Comparison of ENCODE assay signal across 8 mouse cellular contexts in the genomic region with DNA sequence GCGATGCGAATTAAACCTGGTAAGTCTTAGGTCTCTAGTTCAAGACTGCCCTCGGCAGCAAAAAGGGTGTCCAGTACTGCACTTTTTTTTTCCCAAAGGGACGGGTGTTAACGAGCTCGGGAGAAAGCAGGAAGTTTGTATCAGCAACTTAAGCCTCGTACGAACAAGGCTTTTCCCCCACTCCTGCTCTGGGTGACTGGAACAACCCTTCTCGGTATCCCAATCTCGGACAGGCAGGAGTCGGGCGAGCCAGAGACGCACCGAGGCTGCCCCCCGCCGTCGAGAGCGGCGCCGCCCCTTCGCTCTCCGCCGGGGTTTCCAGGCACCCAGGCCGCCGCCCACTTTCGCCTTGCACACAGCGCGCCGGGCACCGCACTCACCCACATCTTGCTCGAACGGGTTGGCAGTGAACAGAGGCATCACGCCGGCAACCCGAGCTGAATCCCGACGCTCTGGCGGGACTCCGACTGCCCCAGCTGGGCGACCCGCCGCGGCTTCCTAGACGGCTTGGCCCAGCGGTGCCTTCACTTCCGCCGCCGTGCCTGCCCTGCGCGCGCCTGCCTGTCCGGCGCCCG. TPM values are rescaled to one million over a fixed set of nuclear protein-coding genes. Genes with fewer than 3 reads are reported as not detected.
DNase-seq lines count a peak whose midpoint lies in the region; ATAC-seq and TF ChIP-seq lines count a peak whose summit lies in the region.

No protein-coding gene starts in this region.

- peak; percentile 94 for ATAC-seq in kidney, embryonic 14.5 days (ENCODE audit: low FRiP score, low TSS enrichment)
- peak; percentile 91 for ATAC-seq in limb, embryonic 12.5 days (ENCODE audit: insufficient number of reproducible peaks, insufficient read depth, low FRiP score, low TSS enrichment, low read depth)
- ATAC-seq in midbrain, embryonic 15.5 days (replicated peaks): peak; percentile 94

- TF ChIP-seq CTCF in cortical plate, adult 2 months (IDR thresholded peaks at IDR 0.05; ENCODE audit: extremely low read depth, insufficient read depth, low read length): no peak

- peak overlapping the region; percentile 96 for H3K27ac ChIP-seq in kidney, embryonic 14.5 days (ENCODE audit: low read depth, low read length)
- peak overlapping the region; percentile 99 for H3K27ac ChIP-seq in cortical plate, adult 2 months (ENCODE audit: insufficient read depth, low read length)
- H3K27ac ChIP-seq in limb, embryonic 12.5 days: peak overlapping the region; percentile 94
- H3K27ac ChIP-seq in midbrain, embryonic 15.5 days: peak overlapping the region; percentile 99

- WGBS in kidney, embryonic 14.5 days: under 1% methylated on average over 54 of the region's 54 CpGs
- WGBS in limb, embryonic 12.5 days: under 1% methylated on average over 54 of the region's 54 CpGs
- under 1% methylated on average over 54 of the region's 54 CpGs for WGBS in midbrain, embryonic 15.5 days

- peak overlapping the region; percentile 70 for H3K4me3 ChIP-seq in kidney, embryonic 14.5 days (ENCODE audit: low read length)
- peak overlapping the region; percentile 71 for H3K4me3 ChIP-seq in cortical plate, adult 2 months (ENCODE audit: insufficient read depth, low read length)
- H3K4me3 ChIP-seq in limb, embryonic 12.5 days (replicated peaks): peak overlapping the region; percentile 82
- peak overlapping the region; percentile 96 for H3K4me3 ChIP-seq in midbrain, embryonic 15.5 days

- no peak for DNase-seq in kidney, adult 11 months
- peak; percentile 51 for DNase-seq in ES-CJ7 (ENCODE audit: low read depth, low spot score)
- DNase-seq in gastrocnemius, postnatal 25 days: peak; percentile 85
- no peak for DNase-seq in spleen, postnatal 36 days (ENCODE audit: low spot score in 2 of 2)

- H3K9me3 ChIP-seq in kidney, embryonic 14.5 days (ENCODE audit: control insufficient read depth, low read length): no peaks in the 10 kb centered on the region
- H3K9me3 ChIP-seq in limb, embryonic 12.5 days: no peaks in the 10 kb centered on the region
- no peaks in the 10 kb centered on the region for H3K9me3 ChIP-seq in midbrain, embryonic 15.5 days

- peaks cover 7% of the 10 kb centered on the region; the same call in 1 of the 2 replicates for H3K36me3 ChIP-seq in kidney, embryonic 14.5 days (ENCODE audit: control insufficient read depth, insufficient read depth, low read length)
- peaks cover 10% of the 10 kb centered on the region; the same call in 1 of the 2 replicates for H3K36me3 ChIP-seq in limb, embryonic 12.5 days
- no peaks in the 10 kb centered on the region for H3K36me3 ChIP-seq in midbrain, embryonic 15.5 days (replicated peaks)

- H3K9ac ChIP-seq in kidney, embryonic 14.5 days (ENCODE audit: low read depth, low read length): peak overlapping the region; percentile 87
- H3K9ac ChIP-seq in limb, embryonic 12.5 days (replicated peaks): peak overlapping the region; percentile 91
- H3K9ac ChIP-seq in midbrain, embryonic 15.5 days: peak overlapping the region; percentile 86

- H3K4me1 ChIP-seq in kidney, embryonic 14.5 days (ENCODE audit: control insufficient read depth, insufficient read depth, low read length): 0 out of 2 replicates have a peak, but pooled peaks cover 3% of the 10 kb centered on the region
- no peaks in the 10 kb centered on the region; the same call in 1 of the 2 replicates for H3K4me1 ChIP-seq in cortical plate, adult 2 months (ENCODE audit: control insufficient read depth, insufficient read depth, low read length)
- peaks cover 11% of the 10 kb centered on the region for H3K4me1 ChIP-seq in limb, embryonic 12.5 days (replicated peaks)
- H3K4me1 ChIP-seq in midbrain, embryonic 15.5 days: peaks cover 7% of the 10 kb centered on the region

- 0 out of 2 replicates have a peak, but pooled peaks have one; percentile 40 for TF ChIP-seq POLR2A in cortical plate, adult 2 months (IDR thresholded peaks at IDR 0.05; ENCODE audit: extremely low read depth, insufficient read depth, low read length)

- no peaks in the 10 kb centered on the region for H3K27me3 ChIP-seq in kidney, embryonic 14.5 days (ENCODE audit: control insufficient read depth, insufficient read depth, low read length)
- H3K27me3 ChIP-seq in limb, embryonic 12.5 days: no peaks in the 10 kb centered on the region
- no peaks in the 10 kb centered on the region for H3K27me3 ChIP-seq in midbrain, embryonic 15.5 days (replicated peaks)

- H3K4me2 ChIP-seq in kidney, embryonic 14.5 days (replicated peaks; ENCODE audit: low read depth, low read length): peak overlapping the region; percentile 64
- H3K4me2 ChIP-seq in limb, embryonic 12.5 days: peak overlapping the region; percentile 70
- H3K4me2 ChIP-seq in midbrain, embryonic 15.5 days: peak overlapping the region; percentile 62

RNA-seq across cellular contexts. Expression of gene Stam2, which starts 0.3 kb away (rescaled TPM):
- 24.0 and 36.2 TPM in 2 replicates for polyA plus RNA-seq in kidney, embryonic 14.5 days (2014; fragmentation: Nextera tagmentation; extraction: Ambion mirVana)
- polyA plus RNA-seq in cortical plate, adult 2 months (2012; rRNA removed): 14.3 and 15.3 TPM in 2 replicates
- total RNA-seq in gastrocnemius, postnatal 25 days (2021): 1 to 10 TPM; 7.0 to 9.1 TPM
- 29.6 and 31.7 TPM in 2 replicates for polyA plus RNA-seq in limb, embryonic 12.5 days (2016; fragmentation: Nextera tagmentation; extraction: Ambion mirVana)
- 38.1 and 39.0 TPM in 2 replicates for polyA plus RNA-seq in midbrain, embryonic 15.5 days (2015; fragmentation: Nextera tagmentation; extraction: Ambion mirVana)

Comparison
In these comparisons a context has a peak if more than half of its experiments do, and no peak if none do; other contexts are left out.
1. DNase-seq: peak in ES-CJ7 (single experiment) and gastrocnemius, postnatal 25 days (single experiment); none in kidney, adult 11 months (single experiment) and spleen, postnatal 36 days (0 of 2).
2. Peak in every context shown above with its lines, with median percentiles within 50 percentile points of each other: ATAC-seq, H3K27ac ChIP-seq, H3K4me2 ChIP-seq, H3K4me3 ChIP-seq and H3K9ac ChIP-seq.